Mouse (Mus musculus): ENCODE measurements around the gene Nckap5.

- TF ChIP-seq CTCF (IDR thresholded peaks at IDR 0.05; ENCODE audit: control insufficient read depth, insufficient read depth, low read length) = no peak
- TF ChIP-seq POLR2A (IDR thresholded peaks at IDR 0.05; ENCODE audit: borderline replicate concordance, control insufficient read depth, low read depth, low read length) = no peak
Measured at GRCm38 (mm10) chr1:126642751-126643150, 187.8 kb downstream of the Nckap5 start.
